Mouse (Mus musculus) adrenal gland, adult 2 months (tissue): ENCODE results near the gene Inpp5a. TPM values are rescaled to one million over a fixed set of nuclear protein-coding genes. Genes with fewer than 3 reads are reported as not detected.

Experiments
- DNase-seq: peaks from one replicate; pipeline ENCODE4 v3.0.0; 2021
- polyA plus RNA-seq: library from polyadenylated mRNA; depleted of rRNA; stranded (reverse); fragments of >200 nt; gene quantifications from 2 replicates; pipeline ENCODE4 v1.2.3, GENCODE M21; 2012
- total RNA-seq, 2 experiments: library from RNA; stranded (reverse); gene quantifications; 2 replicates each; pipeline ENCODE4 v1.2.3; 2021

Inpp5a gene
- total and polyA plus RNA-seq, 3 experiments: 46.2 to 103 (median 89.7) TPM

DNA sequence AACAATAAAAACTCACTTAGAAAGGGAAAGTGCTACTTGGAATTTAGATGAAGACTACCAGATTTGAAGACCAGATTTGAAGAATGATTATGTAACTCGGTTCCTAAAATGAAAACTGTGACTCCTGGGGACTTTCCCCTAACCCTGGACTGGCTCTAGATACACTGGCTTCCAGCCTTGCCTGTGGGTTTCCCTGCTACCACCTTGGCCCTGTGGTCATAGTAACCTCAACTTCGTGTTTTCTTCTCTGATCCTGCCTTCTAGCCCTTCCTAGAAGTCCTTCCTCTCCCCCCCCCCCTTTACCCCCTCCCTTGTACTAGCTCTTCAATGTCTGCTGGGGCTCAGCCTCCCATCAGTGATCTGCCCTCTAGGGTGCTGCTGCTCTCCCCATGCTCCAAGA, 87.8 kb downstream of the Inpp5a start:
- DNase-seq: no peak

GRCm38 (mm10) chr7:139477748-139478147, 88.8 kb downstream of the Inpp5a start:
- no peak for DNase-seq

GRCm38 (mm10) chr7:139479077-139479476, 90.2 kb downstream of the Inpp5a start:
- no peak for DNase-seq

GRCm38 (mm10) chr7:139479626-139480025, 90.7 kb downstream of the Inpp5a start:
- no peak for DNase-seq

GRCm38 (mm10) chr7:139484206-139484955, 95.5 kb downstream of the Inpp5a start:
- peak; percentile 59 for DNase-seq

DNA sequence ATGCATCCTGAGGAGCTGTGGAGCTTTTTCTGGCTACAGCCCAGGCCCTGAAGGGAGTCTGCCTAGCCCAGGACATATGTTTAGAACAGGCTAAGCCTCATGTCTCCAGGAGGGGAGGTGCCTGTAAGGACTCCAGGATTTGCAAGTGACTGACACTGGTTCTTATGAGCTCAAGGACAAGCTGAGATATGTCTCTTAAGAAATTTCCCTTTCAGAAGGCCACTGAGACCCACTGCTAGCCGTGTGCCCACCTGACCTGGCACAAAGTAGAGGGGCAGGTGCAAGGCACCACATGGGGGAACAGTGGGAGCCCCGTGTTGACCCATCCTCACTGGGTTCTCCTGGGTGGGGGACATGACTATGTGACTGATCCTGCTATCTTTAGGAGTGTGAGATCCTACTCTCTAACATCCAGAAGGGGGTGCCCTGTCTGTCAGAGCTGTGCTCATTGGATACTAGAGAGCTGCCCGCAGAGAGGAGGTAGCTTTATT, 100.9 kb downstream of the Inpp5a start:
- no peak for DNase-seq

- no peak for DNase-seq
Measured at GRCm38 (mm10) chr7:139492351-139492750, 103.4 kb downstream of the Inpp5a start.

DNA sequence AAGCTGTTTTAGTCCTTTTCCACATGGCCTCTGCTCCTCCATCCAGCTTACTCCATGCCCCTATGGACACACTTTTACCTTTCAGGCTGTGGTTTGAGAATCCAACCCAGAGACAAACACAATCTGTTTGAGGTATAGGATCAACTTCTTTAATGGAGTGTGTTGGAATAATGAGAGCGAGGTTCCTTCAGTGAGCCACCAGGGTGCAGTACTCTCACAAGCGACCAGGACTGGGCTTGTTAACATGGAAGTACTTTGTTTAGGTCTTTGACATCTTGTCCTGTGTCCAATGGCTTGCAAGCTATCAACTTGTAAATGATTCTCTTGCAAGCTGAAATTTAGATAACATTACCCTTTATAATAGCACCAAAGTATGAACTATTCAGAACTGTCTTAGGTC, 104.0 kb downstream of the Inpp5a start:
- DNase-seq: no peak

- DNase-seq: no peak
Measured at GRCm38 (mm10) chr7:139495791-139496190, 106.9 kb downstream of the Inpp5a start.

GRCm38 (mm10) chr7:139498038-139498625, 109.2 kb downstream of the Inpp5a start:
- no peak for DNase-seq

- DNase-seq: no peak
Measured at GRCm38 (mm10) chr7:139504064-139504463, 115.2 kb downstream of the Inpp5a start.

DNA sequence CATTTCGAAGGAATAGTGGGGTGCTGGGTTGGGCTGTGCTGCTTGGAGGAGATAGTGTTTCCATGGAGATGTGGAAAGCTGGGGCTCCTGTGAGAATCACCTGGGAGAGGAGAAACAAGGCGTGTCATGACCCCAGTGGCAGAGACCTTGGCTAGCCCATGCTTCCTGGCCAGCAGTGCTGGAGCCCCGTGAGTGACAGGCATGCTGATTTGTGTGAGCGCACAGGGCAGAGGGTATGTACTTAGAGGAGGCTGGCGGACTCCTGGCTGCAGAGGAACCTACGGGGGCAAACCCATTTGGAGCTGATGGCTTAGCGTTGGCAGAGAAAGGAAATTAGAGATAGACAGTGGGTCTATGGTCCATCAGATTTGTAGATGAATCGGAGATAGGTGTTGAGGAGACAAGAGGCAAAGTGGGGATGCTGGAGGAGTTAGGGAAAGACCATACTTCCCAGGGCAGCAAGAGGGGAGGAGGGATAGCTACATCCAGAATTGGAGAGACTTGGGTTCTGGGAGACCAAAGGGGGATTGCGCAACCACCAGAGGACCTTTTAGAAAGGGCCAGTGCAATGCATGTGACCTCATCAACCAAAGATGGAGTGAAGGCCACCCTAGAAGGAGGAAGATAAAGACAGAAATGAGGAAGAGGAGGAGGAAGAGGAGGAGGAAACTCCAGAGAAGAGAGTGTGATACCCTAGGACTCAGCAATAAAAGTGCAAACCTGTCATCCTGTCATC, 117.9 kb downstream of the Inpp5a start:
- DNase-seq: no peak

DNA sequence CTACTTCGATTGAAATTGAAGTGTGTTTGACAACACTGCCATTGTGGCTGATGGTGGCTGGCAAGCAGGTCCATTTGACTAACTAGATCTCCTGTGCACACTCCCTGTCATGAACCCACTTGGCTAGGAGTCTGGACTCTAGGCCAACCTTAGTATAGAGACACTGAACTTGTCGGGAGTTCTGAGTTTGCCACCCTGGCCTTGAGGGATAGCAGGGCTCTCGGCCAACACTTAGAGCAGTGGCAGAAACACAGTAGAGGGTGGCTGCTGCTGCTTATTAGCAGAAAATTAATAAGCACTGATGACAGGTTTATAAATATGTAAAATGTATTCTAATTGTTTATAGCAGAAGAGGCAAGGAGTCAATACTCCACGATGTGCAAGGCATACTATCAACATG, 120.0 kb downstream of the Inpp5a start:
- peak; percentile 47 for DNase-seq

DNA sequence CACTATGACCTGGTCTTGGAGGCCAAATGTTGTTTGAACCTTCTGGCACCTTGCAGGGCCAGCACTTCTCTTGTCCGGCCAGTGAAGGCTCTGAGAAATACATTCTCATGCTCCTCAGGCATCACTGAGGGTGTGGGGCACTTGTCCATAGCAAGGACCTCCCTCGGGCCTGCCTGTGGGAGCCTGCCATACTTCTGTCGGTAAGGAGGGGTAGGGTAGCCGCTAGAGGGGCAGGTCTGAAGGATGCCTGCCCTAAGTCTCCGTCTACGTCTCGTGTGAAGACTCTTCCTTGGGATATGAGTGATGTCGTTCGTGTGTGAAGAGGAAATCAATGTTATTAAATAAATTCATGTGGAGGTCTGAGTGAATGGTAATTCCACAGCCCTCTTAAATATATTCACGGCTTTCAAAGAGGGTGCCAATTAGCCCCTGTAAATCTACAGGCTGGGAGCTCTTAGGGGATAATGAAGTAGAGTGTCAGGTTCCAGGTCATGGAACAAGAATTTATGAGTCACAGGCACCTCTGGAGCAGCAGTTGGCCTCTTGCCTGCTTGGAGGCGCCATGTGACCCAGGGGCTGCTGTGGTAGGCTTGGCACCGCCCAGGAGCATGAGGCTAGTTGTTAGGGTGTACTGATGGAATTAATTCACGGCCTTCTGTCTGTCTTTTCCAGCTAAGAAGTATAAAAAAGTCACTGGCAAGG, 127.2 kb downstream of the Inpp5a start:
- peak; percentile 81 for DNase-seq

DNA sequence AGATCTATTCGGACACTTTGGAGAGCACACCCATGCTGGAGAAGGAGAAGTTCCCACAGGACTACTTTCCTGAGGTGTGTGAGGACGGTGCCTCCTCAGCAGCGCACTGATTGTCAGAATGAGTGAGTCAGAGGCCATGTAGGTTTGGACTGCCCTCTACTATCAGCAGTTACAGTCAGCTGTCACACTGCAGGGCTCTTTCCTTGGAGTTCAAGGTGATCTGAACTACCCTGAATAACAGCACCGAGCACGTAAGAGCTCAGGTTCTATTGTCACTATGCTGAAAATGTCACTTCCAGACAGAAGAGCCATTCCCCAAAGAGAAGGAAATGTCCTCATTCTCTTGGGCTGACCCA, 127.7 kb downstream of the Inpp5a start:
- no peak for DNase-seq

- DNase-seq: no peak
Measured at GRCm38 (mm10) chr7:139518352-139518751, 129.4 kb downstream of the Inpp5a start.

DNA sequence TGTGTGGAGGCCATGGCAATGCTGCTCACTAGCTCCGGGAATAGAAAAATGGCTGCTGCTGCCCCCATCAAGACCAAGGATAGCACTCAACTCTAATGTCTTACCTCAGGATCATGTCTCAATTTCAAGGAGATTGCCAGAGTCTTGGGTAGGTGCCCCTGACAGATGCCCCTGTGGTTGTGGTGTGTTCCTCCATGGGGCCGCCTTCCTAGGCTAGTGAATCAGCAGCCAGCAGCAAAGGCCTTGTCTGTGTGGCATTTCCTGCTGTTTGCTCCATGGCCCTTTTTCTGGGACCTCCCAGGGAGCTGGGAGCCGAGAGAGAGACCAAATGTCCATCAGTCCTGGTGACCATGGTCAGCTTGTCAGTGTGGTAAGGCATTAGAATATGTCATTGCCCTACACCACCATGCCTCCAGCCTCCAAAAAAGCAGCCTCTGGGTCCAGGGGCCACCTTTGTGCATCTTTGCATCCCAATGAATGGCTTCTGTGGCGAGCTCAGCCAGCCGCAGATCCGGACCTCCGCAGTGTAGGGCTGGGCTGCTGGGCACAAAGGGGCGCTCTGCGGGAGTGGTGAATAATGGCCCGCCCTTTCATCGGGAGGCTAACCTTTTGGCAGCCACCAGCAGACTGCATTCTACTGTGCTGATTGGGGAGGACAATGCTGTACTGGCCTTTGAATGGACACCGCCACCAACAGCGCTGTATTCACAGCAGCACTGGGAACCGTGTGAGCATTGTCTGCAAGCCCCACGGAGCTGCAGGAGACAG, 139.6 kb downstream of the Inpp5a start:
- no peak for DNase-seq

DNA sequence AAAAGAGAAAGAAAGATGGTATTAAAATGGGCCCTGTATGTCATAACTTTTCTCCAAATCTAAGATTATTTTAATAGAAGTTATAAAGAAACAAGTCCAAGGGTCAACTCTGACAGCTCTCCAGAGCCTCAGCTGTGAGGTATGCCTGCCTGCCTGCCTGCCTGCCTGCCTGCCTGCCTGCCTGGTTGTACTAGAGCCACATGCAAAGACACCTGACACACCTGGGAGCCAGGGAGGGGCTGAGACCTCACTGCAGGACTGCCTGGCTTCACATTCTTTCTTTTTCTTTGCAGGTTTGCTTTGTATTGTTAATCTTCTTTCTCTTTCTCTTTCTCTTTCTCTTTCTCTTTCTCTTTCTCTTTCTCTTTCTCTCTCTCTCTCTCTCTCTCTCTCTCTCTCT, 140.3 kb downstream of the Inpp5a start:
- no peak for DNase-seq

DNA sequence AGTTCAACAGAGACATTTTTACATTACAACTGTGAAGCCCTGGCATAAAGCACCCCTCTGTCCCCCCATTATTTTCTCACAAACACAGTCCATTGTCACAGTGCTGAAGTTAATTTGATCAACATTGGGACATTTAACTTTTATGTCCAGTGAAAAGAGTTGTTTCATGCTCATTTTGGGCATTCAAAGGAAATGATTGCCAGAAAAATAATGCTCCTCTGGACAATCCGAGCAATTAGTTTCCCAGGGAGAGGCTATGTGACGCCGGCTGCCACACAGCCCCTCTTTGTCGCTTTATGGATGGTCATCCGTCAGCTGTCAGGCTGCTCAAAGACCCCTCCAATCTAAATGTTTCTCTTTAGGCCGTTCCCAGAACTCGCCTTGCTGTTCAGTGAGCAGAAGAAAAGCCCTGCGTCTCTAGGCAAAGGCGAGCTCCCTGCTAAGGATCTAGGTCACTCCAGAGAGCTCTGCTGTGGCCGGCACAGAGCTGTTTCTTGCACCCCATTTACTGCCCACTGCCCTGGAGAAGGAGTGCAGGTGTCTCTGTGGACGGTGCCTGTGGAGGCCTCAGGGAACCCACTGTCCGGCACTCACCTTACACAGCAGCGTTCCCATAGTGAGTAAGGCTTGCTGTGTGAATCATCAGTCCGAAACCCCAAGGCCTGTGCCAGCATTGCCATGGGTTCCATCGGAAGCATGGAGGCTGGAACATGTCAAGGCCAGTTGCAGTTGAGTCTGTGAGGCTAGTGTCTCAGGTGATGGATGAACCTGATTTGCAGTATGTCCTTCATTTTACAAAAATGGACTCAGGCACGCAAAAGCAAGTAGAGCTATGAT, 141.9 kb downstream of the Inpp5a start:
- DNase-seq: peak; percentile 87

- DNase-seq: no peak
Measured at GRCm38 (mm10) chr7:139531428-139531801, 142.5 kb downstream of the Inpp5a start.

- no peak for DNase-seq
Measured at GRCm38 (mm10) chr7:139536331-139536730, 147.4 kb downstream of the Inpp5a start.
